Mouse (Mus musculus): ENCODE results near the gene Tppp3. TPM values are rescaled to one million over a fixed set of nuclear protein-coding genes. Genes with fewer than 3 reads are reported as not detected.
A peak's percentile ranks its signal among the peaks of the same experiment; 100 is the strongest.

Gene Tppp3
- polyA plus RNA-seq, 1 experiment = 816 TPM

GRCm38 (mm10) chr8:105476628-105477413 lies 5.5 kb upstream of the Tppp3 start:
- 48% methylated on average over 25 of the region's 25 CpGs for WGBS
- no peak for TF ChIP-seq POLR2A (IDR thresholded peaks at IDR 0.05; ENCODE audit: borderline replicate concordance, extremely low read depth, low read depth, low read length)
- TF ChIP-seq CTCF (IDR thresholded peaks at IDR 0.05; ENCODE audit: insufficient read depth, low read length) = peak; percentile 82
- peak; percentile 72 for DNase-seq
- H3K4me3 ChIP-seq (replicated peaks; ENCODE audit: extremely low read depth, low read depth, low read length) = no peak overlapping the region
- H3K4me1 ChIP-seq (ENCODE audit: control insufficient read depth, insufficient read depth, low read length) = peaks cover 14% of the 10 kb centered on the region

GRCm38 (mm10) chr8:105476161-105476560 lies 4.8 kb upstream of the Tppp3 start:
- H3K4me1 ChIP-seq (ENCODE audit: control insufficient read depth, insufficient read depth, low read length) = peaks cover 17% of the 10 kb centered on the region
- 90% methylated on average over 7 of the region's 7 CpGs for whole genome bisulfite sequencing
- DNase-seq = no peak
- TF ChIP-seq CTCF (IDR thresholded peaks at IDR 0.05; ENCODE audit: insufficient read depth, low read length) (no peak), POLR2A (IDR thresholded peaks at IDR 0.05; ENCODE audit: borderline replicate concordance, extremely low read depth, low read depth, low read length) (no peak)
- no peak overlapping the region for H3K4me3 ChIP-seq (replicated peaks; ENCODE audit: extremely low read depth, low read depth, low read length)

- TF ChIP-seq CTCF (IDR thresholded peaks at IDR 0.05; ENCODE audit: insufficient read depth, low read length) (no peak), POLR2A (IDR thresholded peaks at IDR 0.05; ENCODE audit: borderline replicate concordance, extremely low read depth, low read depth, low read length) (no peak)
- Histone ChIP-seq H3K4me3 (replicated peaks; ENCODE audit: extremely low read depth, low read depth, low read length) (no peak overlapping the region), H3K4me1 (ENCODE audit: control insufficient read depth, insufficient read depth, low read length) (peaks cover 19% of the 10 kb centered on the region)
- 90% methylated on average over 8 of the region's 8 CpGs for WGBS
- DNase-seq = no peak
Measured at GRCm38 (mm10) chr8:105475742-105476141, 4.4 kb upstream of the Tppp3 start.

- peaks cover 21% of the 10 kb centered on the region for H3K4me1 ChIP-seq (ENCODE audit: control insufficient read depth, insufficient read depth, low read length)
- WGBS = 76% methylated on average over 4 of the region's 4 CpGs
- TF ChIP-seq CTCF (IDR thresholded peaks at IDR 0.05; ENCODE audit: insufficient read depth, low read length) (no peak), POLR2A (IDR thresholded peaks at IDR 0.05; ENCODE audit: borderline replicate concordance, extremely low read depth, low read depth, low read length) (no peak)
- no peak overlapping the region for H3K4me3 ChIP-seq (replicated peaks; ENCODE audit: extremely low read depth, low read depth, low read length)
- DNase-seq = no peak
Measured at GRCm38 (mm10) chr8:105475254-105475653, 3.9 kb upstream of the Tppp3 start.

GRCm38 (mm10) chr8:105474680-105475079 lies 3.4 kb upstream of the Tppp3 start:
- no peak for DNase-seq
- Histone ChIP-seq H3K4me1 (ENCODE audit: control insufficient read depth, insufficient read depth, low read length) (peaks cover 26% of the 10 kb centered on the region), H3K4me3 (replicated peaks; ENCODE audit: extremely low read depth, low read depth, low read length) (no peak overlapping the region)
- 12% methylated on average over 5 of the region's 5 CpGs for WGBS
- TF ChIP-seq CTCF (IDR thresholded peaks at IDR 0.05; ENCODE audit: insufficient read depth, low read length) (no peak), POLR2A (IDR thresholded peaks at IDR 0.05; ENCODE audit: borderline replicate concordance, extremely low read depth, low read depth, low read length) (no peak)

- peak; percentile 61 for DNase-seq
Measured at GRCm38 (mm10) chr8:105473816-105474606, 2.7 kb upstream of the Tppp3 start.

GRCm38 (mm10) chr8:105472983-105473382 lies 1.7 kb upstream of the Tppp3 start:
- H3K4me3 ChIP-seq (replicated peaks; ENCODE audit: extremely low read depth, low read depth, low read length) = no peak overlapping the region
- TF ChIP-seq CTCF (IDR thresholded peaks at IDR 0.05; ENCODE audit: insufficient read depth, low read length) (no peak), POLR2A (IDR thresholded peaks at IDR 0.05; ENCODE audit: borderline replicate concordance, extremely low read depth, low read depth, low read length) (no peak)
- H3K4me1 ChIP-seq (ENCODE audit: control insufficient read depth, insufficient read depth, low read length) = peaks cover 33% of the 10 kb centered on the region
- WGBS = 79% methylated on average over 9 of the region's 9 CpGs
- DNase-seq = no peak

More at GRCm38 (mm10) chr8:105473816-105474606, 2.7 kb upstream of the Tppp3 start:
- TF ChIP-seq CTCF (IDR thresholded peaks at IDR 0.05; ENCODE audit: insufficient read depth, low read length) (no peak), POLR2A (IDR thresholded peaks at IDR 0.05; ENCODE audit: borderline replicate concordance, extremely low read depth, low read depth, low read length) (no peak)
- Histone ChIP-seq H3K4me1 (ENCODE audit: control insufficient read depth, insufficient read depth, low read length) (peaks cover 31% of the 10 kb centered on the region), H3K4me3 (replicated peaks; ENCODE audit: extremely low read depth, low read depth, low read length) (no peak overlapping the region)
- 29% methylated on average over 17 of the region's 17 CpGs for WGBS

- 76% methylated on average over 23 of the region's 23 CpGs for WGBS
- TF ChIP-seq POLR2A (IDR thresholded peaks at IDR 0.05; ENCODE audit: borderline replicate concordance, extremely low read depth, low read depth, low read length) (no peak), CTCF (IDR thresholded peaks at IDR 0.05; ENCODE audit: insufficient read depth, low read length) (no peak)
- DNase-seq = no peak
- Histone ChIP-seq H3K4me3 (replicated peaks; ENCODE audit: extremely low read depth, low read depth, low read length) (no peak overlapping the region), H3K4me1 (ENCODE audit: control insufficient read depth, insufficient read depth, low read length) (peaks cover 33% of the 10 kb centered on the region)
Measured at GRCm38 (mm10) chr8:105472414-105472932, 1.1 kb upstream of the Tppp3 start.

GRCm38 (mm10) chr8:105470681-105471313 lies 529 bp downstream of the Tppp3 start:
- Histone ChIP-seq H3K4me3 (replicated peaks; ENCODE audit: extremely low read depth, low read depth, low read length) (peak overlapping the region; percentile 58), H3K4me1 (ENCODE audit: control insufficient read depth, insufficient read depth, low read length) (peaks cover 33% of the 10 kb centered on the region)
- WGBS = 25% methylated on average over 11 of the region's 11 CpGs
- DNase-seq = no peak
- TF ChIP-seq POLR2A (IDR thresholded peaks at IDR 0.05; ENCODE audit: borderline replicate concordance, extremely low read depth, low read depth, low read length) = no peak
- no peak for TF ChIP-seq CTCF (IDR thresholded peaks at IDR 0.05; ENCODE audit: insufficient read depth, low read length)
